Mouse (Mus musculus): ENCODE data around the gene Spata31d1a. TPM values are rescaled to one million over a fixed set of nuclear protein-coding genes. Genes with fewer than 3 reads are reported as not detected.
"Not testable (repeated sequence)": the region's sequence is repeated elsewhere in the genome, so short reads cannot be mapped to it uniquely, and the experiment has no call there.

The Spata31d1a gene
- polyA plus RNA-seq, 1 experiment, result not detected

- Histone ChIP-seq H3K4me3 (replicated peaks; ENCODE audit: control insufficient read depth, low read depth, low read length) (no peak overlapping the region), H3K4me1 (ENCODE audit: control insufficient read depth, insufficient read depth, low read length) (no peaks in the 10 kb centered on the region), H3K27ac (ENCODE audit: control insufficient read depth, insufficient read depth, low read depth, low read length, poor library complexity) (no peak overlapping the region)
- no peak for TF ChIP-seq CTCF (IDR thresholded peaks at IDR 0.05; ENCODE audit: control insufficient read depth, insufficient read depth, low read length)
- no peak for TF ChIP-seq POLR2A (IDR thresholded peaks at IDR 0.05; ENCODE audit: borderline replicate concordance, control insufficient read depth, low read depth, low read length)
- WGBS, result 64% methylated on average over 1 of the region's 1 CpGs
These were observed 9.3 kb upstream of the Spata31d1a start for GRCm38 (mm10) chr13:59719475-59719874.

GRCm38 (mm10) chr13:59718857-59719440, 8.8 kb upstream of the Spata31d1a start:
- H3K4me3 ChIP-seq (replicated peaks; ENCODE audit: control insufficient read depth, low read depth, low read length); H3K4me1 ChIP-seq (ENCODE audit: control insufficient read depth, insufficient read depth, low read length); H3K27ac ChIP-seq (ENCODE audit: control insufficient read depth, insufficient read depth, low read depth, low read length, poor library complexity): not testable (repeated sequence)
- 15% methylated on average over 6 of the region's 6 CpGs for WGBS

GRCm38 (mm10) chr13:59713710-59714109, 3.6 kb upstream of the Spata31d1a start:
- H3K4me3 ChIP-seq (replicated peaks; ENCODE audit: control insufficient read depth, low read depth, low read length), result no peak overlapping the region
- H3K27ac ChIP-seq (ENCODE audit: control insufficient read depth, insufficient read depth, low read depth, low read length, poor library complexity), result no peak overlapping the region
- no peaks in the 10 kb centered on the region for H3K4me1 ChIP-seq (ENCODE audit: control insufficient read depth, insufficient read depth, low read length)
- WGBS, result 39% methylated on average over 3 of the region's 3 CpGs
- TF ChIP-seq CTCF (IDR thresholded peaks at IDR 0.05; ENCODE audit: control insufficient read depth, insufficient read depth, low read length) (no peak), POLR2A (IDR thresholded peaks at IDR 0.05; ENCODE audit: borderline replicate concordance, control insufficient read depth, low read depth, low read length) (no peak)

GRCm38 (mm10) chr13:59711984-59712383, 1.9 kb upstream of the Spata31d1a start, which contains the start of gene Spata31d1b:
Spata31d1b (plus strand) TSS chr13:59712284.
- H3K4me1 ChIP-seq (ENCODE audit: control insufficient read depth, insufficient read depth, low read length); H3K27ac ChIP-seq (ENCODE audit: control insufficient read depth, insufficient read depth, low read depth, low read length, poor library complexity); H3K4me3 ChIP-seq (replicated peaks; ENCODE audit: control insufficient read depth, low read depth, low read length): not testable (repeated sequence)
- 72% methylated on average over 3 of the region's 3 CpGs for WGBS

GRCm38 (mm10) chr13:59704562-59704961, 5.6 kb downstream of the Spata31d1a start:
- peak overlapping the region; percentile 49 for H3K4me3 ChIP-seq (replicated peaks; ENCODE audit: control insufficient read depth, low read depth, low read length)
- WGBS, result 8% methylated on average over 12 of the region's 12 CpGs
- H3K4me1 ChIP-seq (ENCODE audit: control insufficient read depth, insufficient read depth, low read length), result no peaks in the 10 kb centered on the region; the same call in 1 of the 2 replicates
- H3K27ac ChIP-seq (ENCODE audit: control insufficient read depth, insufficient read depth, low read depth, low read length, poor library complexity), result no peak overlapping the region
- TF ChIP-seq POLR2A (IDR thresholded peaks at IDR 0.05; ENCODE audit: borderline replicate concordance, control insufficient read depth, low read depth, low read length), result no peak
- no peak for TF ChIP-seq CTCF (IDR thresholded peaks at IDR 0.05; ENCODE audit: control insufficient read depth, insufficient read depth, low read length)

- Histone ChIP-seq H3K27ac (ENCODE audit: control insufficient read depth, insufficient read depth, low read depth, low read length, poor library complexity) (no peak overlapping the region), H3K4me3 (replicated peaks; ENCODE audit: control insufficient read depth, low read depth, low read length) (no peak overlapping the region), H3K4me1 (ENCODE audit: control insufficient read depth, insufficient read depth, low read length) (no peaks in the 10 kb centered on the region; the same call in 1 of the 2 replicates)
- WGBS, result 70% methylated on average over 12 of the region's 12 CpGs
- TF ChIP-seq CTCF (IDR thresholded peaks at IDR 0.05; ENCODE audit: control insufficient read depth, insufficient read depth, low read length) (no peak), POLR2A (IDR thresholded peaks at IDR 0.05; ENCODE audit: borderline replicate concordance, control insufficient read depth, low read depth, low read length) (no peak)
These were observed 6.6 kb downstream of the Spata31d1a start for GRCm38 (mm10) chr13:59703514-59703913.

- 87% methylated on average over 1 of the region's 1 CpGs for WGBS
- not testable (repeated sequence) for H3K27ac ChIP-seq (ENCODE audit: control insufficient read depth, insufficient read depth, low read depth, low read length, poor library complexity); H3K4me3 ChIP-seq (replicated peaks; ENCODE audit: control insufficient read depth, low read depth, low read length); H3K4me1 ChIP-seq (ENCODE audit: control insufficient read depth, insufficient read depth, low read length)
These were observed 10.0 kb downstream of the Spata31d1a start for GRCm38 (mm10) chr13:59700137-59700536.

- H3K27ac ChIP-seq (ENCODE audit: control insufficient read depth, insufficient read depth, low read depth, low read length, poor library complexity), result no peak overlapping the region
- no peak for TF ChIP-seq CTCF (IDR thresholded peaks at IDR 0.05; ENCODE audit: control insufficient read depth, insufficient read depth, low read length)
- no peak for TF ChIP-seq POLR2A (IDR thresholded peaks at IDR 0.05; ENCODE audit: borderline replicate concordance, control insufficient read depth, low read depth, low read length)
- no peak overlapping the region for H3K4me3 ChIP-seq (replicated peaks; ENCODE audit: control insufficient read depth, low read depth, low read length)
- 92% methylated on average over 8 of the region's 8 CpGs for WGBS
- H3K4me1 ChIP-seq (ENCODE audit: control insufficient read depth, insufficient read depth, low read length), result peaks cover 2% of the 10 kb centered on the region; the same call in 1 of the 2 replicates
These were observed 11.0 kb downstream of the Spata31d1a start for GRCm38 (mm10) chr13:59699131-59699530.

- H3K4me1 ChIP-seq (ENCODE audit: control insufficient read depth, insufficient read depth, low read length), result peaks cover 2% of the 10 kb centered on the region; the same call in 1 of the 2 replicates
- TF ChIP-seq CTCF (IDR thresholded peaks at IDR 0.05; ENCODE audit: control insufficient read depth, insufficient read depth, low read length) (no peak), POLR2A (IDR thresholded peaks at IDR 0.05; ENCODE audit: borderline replicate concordance, control insufficient read depth, low read depth, low read length) (no peak)
- no peak overlapping the region for H3K27ac ChIP-seq (ENCODE audit: control insufficient read depth, insufficient read depth, low read depth, low read length, poor library complexity)
- 82% methylated on average over 7 of the region's 7 CpGs for WGBS
- H3K4me3 ChIP-seq (replicated peaks; ENCODE audit: control insufficient read depth, low read depth, low read length), result no peak overlapping the region
These were observed 14.3 kb downstream of the Spata31d1a start for GRCm38 (mm10) chr13:59695781-59696180.

All from bone marrow, adult 2 months (tissue).